Mouse (Mus musculus): ENCODE results near the gene Ucn2. TPM values are rescaled to one million over a fixed set of nuclear protein-coding genes. Genes with fewer than 3 reads are reported as not detected.

The Ucn2 gene
- polyA plus RNA-seq, 1 experiment from 2014 or later = not detected

GRCm38 (mm10) chr9:109021428-109021827, 35.6 kb downstream of the Ucn2 start:
- H3K9ac ChIP-seq = no peak overlapping the region
- no peak for ATAC-seq (ENCODE audit: low FRiP score)
- no peak overlapping the region for H3K27ac ChIP-seq
- no peaks in the 10 kb centered on the region for H3K27me3 ChIP-seq
- no peaks in the 10 kb centered on the region for H3K9me3 ChIP-seq
- WGBS = 95% methylated on average over 4 of the region's 4 CpGs
- H3K4me3 ChIP-seq = no peak overlapping the region
- H3K36me3 ChIP-seq = peaks cover 35% of the 10 kb centered on the region
- H3K4me1 ChIP-seq (replicated peaks) = no peaks in the 10 kb centered on the region
- no peak overlapping the region for H3K4me2 ChIP-seq

GRCm38 (mm10) chr9:109022866-109023685, 37.3 kb downstream of the Ucn2 start:
- H3K4me3 ChIP-seq = no peak overlapping the region

GRCm38 (mm10) chr9:109027521-109027920, 41.7 kb downstream of the Ucn2 start:
- no peaks in the 10 kb centered on the region for H3K9me3 ChIP-seq
- H3K4me1 ChIP-seq (replicated peaks) = no peaks in the 10 kb centered on the region
- H3K27me3 ChIP-seq = no peaks in the 10 kb centered on the region
- H3K4me2 ChIP-seq = no peak overlapping the region
- peaks cover 65% of the 10 kb centered on the region for H3K36me3 ChIP-seq
- H3K9ac ChIP-seq = no peak overlapping the region
- no peak for ATAC-seq (ENCODE audit: low FRiP score)
- 82% methylated on average over 8 of the region's 8 CpGs for WGBS
- no peak overlapping the region for H3K4me3 ChIP-seq
- no peak overlapping the region for H3K27ac ChIP-seq

More at GRCm38 (mm10) chr9:109022866-109023685, 37.3 kb downstream of the Ucn2 start:
- ATAC-seq (ENCODE audit: low FRiP score) = no peak
- Histone ChIP-seq H3K4me1 (replicated peaks) (no peaks in the 10 kb centered on the region), H3K9ac (no peak overlapping the region), H3K9me3 (no peaks in the 10 kb centered on the region), H3K4me2 (no peak overlapping the region), H3K27ac (no peak overlapping the region), H3K36me3 (peaks cover 38% of the 10 kb centered on the region), H3K27me3 (no peaks in the 10 kb centered on the region)
- 94% methylated on average over 17 of the region's 17 CpGs for WGBS

- Histone ChIP-seq H3K9me3 (no peaks in the 10 kb centered on the region), H3K4me1 (replicated peaks) (no peaks in the 10 kb centered on the region), H3K4me3 (no peak overlapping the region), H3K36me3 (peaks cover 60% of the 10 kb centered on the region), H3K27ac (no peak overlapping the region), H3K4me2 (no peak overlapping the region), H3K9ac (no peak overlapping the region), H3K27me3 (no peaks in the 10 kb centered on the region)
- no peak for ATAC-seq (ENCODE audit: low FRiP score)
- WGBS = 85% methylated on average over 3 of the region's 3 CpGs
These were observed 42.6 kb downstream of the Ucn2 start for GRCm38 (mm10) chr9:109028421-109028820.

GRCm38 (mm10) chr9:109028919-109029318, 43.1 kb downstream of the Ucn2 start:
- Histone ChIP-seq H3K9me3 (no peaks in the 10 kb centered on the region), H3K36me3 (peaks cover 57% of the 10 kb centered on the region), H3K27me3 (no peaks in the 10 kb centered on the region), H3K4me3 (no peak overlapping the region), H3K9ac (no peak overlapping the region), H3K27ac (no peak overlapping the region), H3K4me2 (no peak overlapping the region), H3K4me1 (replicated peaks) (no peaks in the 10 kb centered on the region)
- no peak for ATAC-seq (ENCODE audit: low FRiP score)
- WGBS = 87% methylated on average over 5 of the region's 5 CpGs

GRCm38 (mm10) chr9:109030312-109030711, 44.5 kb downstream of the Ucn2 start:
- H3K4me1 ChIP-seq (replicated peaks) = no peaks in the 10 kb centered on the region
- ATAC-seq (ENCODE audit: low FRiP score) = no peak
- no peaks in the 10 kb centered on the region for H3K9me3 ChIP-seq
- 82% methylated on average over 3 of the region's 3 CpGs for WGBS
- H3K36me3 ChIP-seq = peaks cover 51% of the 10 kb centered on the region
- no peak overlapping the region for H3K4me3 ChIP-seq
- no peak overlapping the region for H3K9ac ChIP-seq
- no peak overlapping the region for H3K4me2 ChIP-seq
- no peak overlapping the region for H3K27ac ChIP-seq
- no peaks in the 10 kb centered on the region for H3K27me3 ChIP-seq

- no peaks in the 10 kb centered on the region for H3K4me1 ChIP-seq (replicated peaks)
- peaks cover 45% of the 10 kb centered on the region for H3K36me3 ChIP-seq
- H3K4me2 ChIP-seq = no peak overlapping the region
- H3K9me3 ChIP-seq = no peaks in the 10 kb centered on the region
- WGBS = 93% methylated on average over 7 of the region's 7 CpGs
- no peak overlapping the region for H3K4me3 ChIP-seq
- no peak overlapping the region for H3K9ac ChIP-seq
- ATAC-seq (ENCODE audit: low FRiP score) = no peak
- no peaks in the 10 kb centered on the region for H3K27me3 ChIP-seq
- no peak overlapping the region for H3K27ac ChIP-seq
These were observed 45.2 kb downstream of the Ucn2 start for GRCm38 (mm10) chr9:109031001-109031400.

GRCm38 (mm10) chr9:109031686-109032085, 45.9 kb downstream of the Ucn2 start:
- Histone ChIP-seq H3K4me2 (no peak overlapping the region), H3K4me1 (replicated peaks) (no peaks in the 10 kb centered on the region), H3K36me3 (peaks cover 41% of the 10 kb centered on the region), H3K4me3 (no peak overlapping the region), H3K27me3 (no peaks in the 10 kb centered on the region), H3K27ac (no peak overlapping the region), H3K9ac (no peak overlapping the region), H3K9me3 (no peaks in the 10 kb centered on the region)
- WGBS = 85% methylated on average over 8 of the region's 8 CpGs
- ATAC-seq (ENCODE audit: low FRiP score) = no peak

GRCm38 (mm10) chr9:109032435-109032834, 46.6 kb downstream of the Ucn2 start:
- H3K4me2 ChIP-seq = no peak overlapping the region
- H3K4me1 ChIP-seq (replicated peaks) = no peaks in the 10 kb centered on the region
- H3K36me3 ChIP-seq = peaks cover 35% of the 10 kb centered on the region
- H3K4me3 ChIP-seq = no peak overlapping the region
- H3K27ac ChIP-seq = no peak overlapping the region
- ATAC-seq (ENCODE audit: low FRiP score) = no peak
- no peaks in the 10 kb centered on the region for H3K27me3 ChIP-seq
- no peaks in the 10 kb centered on the region for H3K9me3 ChIP-seq
- 80% methylated on average over 6 of the region's 6 CpGs for WGBS
- no peak overlapping the region for H3K9ac ChIP-seq

MicroRNAs encoded within 50 kb of the gene (microRNA counts, 519-probe panel; counts per million panel counts)
- 51.3 counts per million for microRNA mmu-miR-711

Small RNAs within 50 kb of the gene (microRNA-seq; reads per million reads assigned to microRNA genes)
- gene Mir711 = not detected

Other genes with a start within 250 kb of the Ucn2 start
- gene Ip6k2, start 202.2 kb upstream of the Ucn2 start, polyA plus RNA-seq (2015; fragmentation: Nextera tagmentation; extraction: Ambion mirVana) = 222 and 228 TPM in 2 replicates
- 25.9 and 30.7 TPM in 2 replicates for gene Nckipsd, start 177.6 kb upstream of the Ucn2 start, polyA plus RNA-seq (2015; fragmentation: Nextera tagmentation; extraction: Ambion mirVana)
- 13.8 and 14.3 TPM in 2 replicates for gene Celsr3, start 159.7 kb upstream of the Ucn2 start, polyA plus RNA-seq (2015; fragmentation: Nextera tagmentation; extraction: Ambion mirVana)
- 15.1 and 16.1 TPM in 2 replicates for gene Slc26a6, start 132.7 kb upstream of the Ucn2 start, polyA plus RNA-seq (2015; fragmentation: Nextera tagmentation; extraction: Ambion mirVana)
- 0.32 and 0.72 TPM in 2 replicates for gene Tmem89, start 71.4 kb upstream of the Ucn2 start, polyA plus RNA-seq (2015; fragmentation: Nextera tagmentation; extraction: Ambion mirVana)
- 398 and 399 TPM in 2 replicates for gene Uqcrc1, start 49.4 kb upstream of the Ucn2 start, polyA plus RNA-seq (2015; fragmentation: Nextera tagmentation; extraction: Ambion mirVana)
- 1.1 and 1.7 TPM in 2 replicates for gene Col7a1, start 32.4 kb upstream of the Ucn2 start, polyA plus RNA-seq (2015; fragmentation: Nextera tagmentation; extraction: Ambion mirVana)
- 26.3 and 34.2 TPM in 2 replicates for gene Pfkfb4, start 5.8 kb downstream of the Ucn2 start, polyA plus RNA-seq (2015; fragmentation: Nextera tagmentation; extraction: Ambion mirVana)
- 64.6 and 66.2 TPM in 2 replicates for gene Shisa5, start 52.6 kb downstream of the Ucn2 start, polyA plus RNA-seq (2015; fragmentation: Nextera tagmentation; extraction: Ambion mirVana)
- 12.9 and 15.2 TPM in 2 replicates for gene Trex1, start 73.7 kb downstream of the Ucn2 start, polyA plus RNA-seq (2015; fragmentation: Nextera tagmentation; extraction: Ambion mirVana)
- 27.8 and 32.4 TPM in 2 replicates for gene Atrip, start 88.1 kb downstream of the Ucn2 start, polyA plus RNA-seq (2015; fragmentation: Nextera tagmentation; extraction: Ambion mirVana)
- gene Ccdc51, start 96.5 kb downstream of the Ucn2 start, polyA plus RNA-seq (2015; fragmentation: Nextera tagmentation; extraction: Ambion mirVana) = 14.6 and 14.7 TPM in 2 replicates
- 741 and 764 TPM in 2 replicates for gene Tma7, start 96.6 kb downstream of the Ucn2 start, polyA plus RNA-seq (2015; fragmentation: Nextera tagmentation; extraction: Ambion mirVana)
- 22.5 and 27.2 TPM in 2 replicates for gene Plxnb1, start 109.4 kb downstream of the Ucn2 start, polyA plus RNA-seq (2015; fragmentation: Nextera tagmentation; extraction: Ambion mirVana)
- gene Fbxw21, start 176.0 kb downstream of the Ucn2 start, polyA plus RNA-seq (2015; fragmentation: Nextera tagmentation; extraction: Ambion mirVana) = not detected in 2 replicates
- gene Fbxw13, start 210.0 kb downstream of the Ucn2 start, polyA plus RNA-seq (2015; fragmentation: Nextera tagmentation; extraction: Ambion mirVana) = not detected in 2 replicates
- gene Fbxw20, start 248.7 kb downstream of the Ucn2 start, polyA plus RNA-seq (2015; fragmentation: Nextera tagmentation; extraction: Ambion mirVana) = not detected in 2 replicates